Mouse (Mus musculus): ENCODE results near the gene Insc.
"Not testable (repeated sequence)": the region's sequence is repeated elsewhere in the genome, so short reads cannot be mapped to it uniquely, and the experiment has no call there.

The Insc gene

DNA sequence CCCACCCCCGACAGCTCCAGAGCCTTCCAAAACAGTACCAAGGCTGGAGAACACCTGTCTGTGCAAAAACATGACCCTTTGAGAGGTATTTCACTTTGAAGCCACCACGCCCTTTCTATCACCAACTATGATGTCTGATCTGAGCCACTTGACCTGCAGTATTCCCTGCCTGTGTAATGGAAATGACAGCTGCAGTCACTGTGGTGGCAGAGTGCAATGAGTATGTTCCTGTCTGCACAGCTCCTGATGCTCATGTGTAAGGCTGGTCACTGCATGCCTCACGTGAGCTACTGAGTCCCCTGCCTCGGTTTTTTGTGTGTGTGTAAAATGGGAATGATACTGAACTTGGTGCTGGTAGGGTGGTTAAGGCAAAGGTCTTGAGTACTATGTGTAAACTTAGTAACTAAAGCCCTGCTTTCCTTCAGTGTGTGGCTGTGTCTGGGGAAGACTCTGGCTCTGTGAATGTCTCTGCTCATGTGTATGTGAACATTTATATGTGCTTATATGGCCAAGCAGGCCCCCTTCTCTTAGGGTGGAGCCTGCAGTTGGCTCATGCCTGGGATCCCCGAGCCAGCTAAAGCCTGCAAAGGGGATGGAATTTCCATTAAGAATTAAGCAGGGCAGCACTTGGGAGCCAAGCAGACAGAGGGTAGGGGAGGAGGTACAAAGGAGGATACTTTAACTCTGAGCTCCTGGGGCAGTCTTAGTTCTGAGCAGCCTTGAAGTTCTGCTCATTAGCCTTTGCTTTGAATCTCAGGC is at the start of gene Insc:
TSS of gene Insc (plus strand) at position 673 of the 759 bp plus-strand sequence.
- DNase-seq: no peak

DNA sequence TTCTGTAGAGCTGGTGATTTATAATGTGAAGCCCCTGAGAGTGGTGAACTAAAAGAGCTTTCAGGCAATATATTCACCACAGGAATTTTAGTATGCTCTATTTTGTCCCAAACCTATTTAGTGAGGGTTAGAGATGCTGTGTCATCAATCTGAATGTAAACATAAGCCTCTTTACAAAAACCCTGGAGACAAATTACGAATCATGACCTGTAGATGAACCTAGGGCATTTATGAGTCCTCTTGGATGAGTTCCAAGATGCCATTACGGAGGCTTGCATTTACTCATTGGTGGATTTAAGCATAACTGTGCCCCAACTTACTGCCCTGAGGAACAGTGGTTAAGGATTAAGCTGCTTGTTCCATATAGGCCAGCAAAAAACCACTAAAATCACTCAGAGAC is 42.6 kb upstream of the Insc start:
- DNase-seq: no peak

DNA sequence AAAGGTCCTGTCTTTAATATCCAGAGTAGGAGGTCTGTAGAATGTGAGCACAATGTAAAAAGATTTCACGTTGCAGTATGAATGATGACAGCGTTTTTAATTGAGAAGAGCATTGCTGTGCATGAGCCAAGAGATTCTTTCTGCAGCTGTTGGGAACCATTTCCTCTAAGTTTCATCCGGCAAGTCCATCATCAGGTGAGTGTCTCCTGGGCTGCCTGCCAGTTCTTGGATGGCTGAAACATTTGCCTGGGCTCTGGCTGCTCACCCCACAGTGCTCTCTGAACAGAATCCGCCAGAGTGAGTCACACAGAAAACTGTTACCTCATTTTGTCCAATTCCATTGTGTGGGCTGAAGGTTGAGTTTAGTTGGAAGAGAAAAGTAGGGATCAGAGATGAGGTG is 36.8 kb upstream of the Insc start:
- no peak for DNase-seq

DNA sequence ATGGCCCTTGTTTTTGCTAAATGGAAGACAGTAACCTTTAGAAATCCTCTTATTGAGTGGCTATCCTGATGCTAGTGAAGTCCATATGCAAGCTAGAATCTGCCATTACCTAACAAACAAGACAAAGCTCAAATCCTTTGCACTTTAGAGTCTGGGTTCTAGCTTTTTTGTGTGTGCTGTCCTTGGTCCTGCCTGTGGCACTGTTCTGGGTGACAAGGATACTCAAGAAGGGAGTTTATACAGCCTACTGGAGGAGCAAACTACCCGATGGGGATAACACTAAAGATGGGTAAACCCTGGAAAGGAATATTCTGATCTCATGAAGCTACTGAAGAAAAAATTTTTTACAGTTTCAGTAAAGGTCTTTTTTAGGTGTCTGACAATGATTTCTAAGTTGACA is 36.1 kb upstream of the Insc start:
- DNase-seq: no peak

DNA sequence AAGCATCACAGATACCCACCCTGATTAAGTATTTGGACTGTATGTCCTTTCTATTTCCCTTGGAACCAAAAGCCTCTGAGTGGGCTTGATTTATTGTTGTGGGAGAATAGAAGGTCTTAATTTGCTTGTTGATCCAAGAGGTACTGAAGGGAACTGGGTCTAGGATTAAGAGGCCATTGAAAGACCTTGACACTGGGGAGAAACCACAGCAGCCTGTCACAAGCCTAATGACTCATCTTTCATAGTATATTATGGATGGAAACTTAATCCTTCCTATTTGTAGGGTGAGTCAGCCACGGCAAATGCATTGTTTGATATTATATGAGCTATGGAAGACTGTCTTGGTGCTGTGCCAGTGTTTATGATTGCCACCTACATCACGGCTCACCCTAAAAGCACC is 33.1 kb upstream of the Insc start:
- DNase-seq: no peak

DNA sequence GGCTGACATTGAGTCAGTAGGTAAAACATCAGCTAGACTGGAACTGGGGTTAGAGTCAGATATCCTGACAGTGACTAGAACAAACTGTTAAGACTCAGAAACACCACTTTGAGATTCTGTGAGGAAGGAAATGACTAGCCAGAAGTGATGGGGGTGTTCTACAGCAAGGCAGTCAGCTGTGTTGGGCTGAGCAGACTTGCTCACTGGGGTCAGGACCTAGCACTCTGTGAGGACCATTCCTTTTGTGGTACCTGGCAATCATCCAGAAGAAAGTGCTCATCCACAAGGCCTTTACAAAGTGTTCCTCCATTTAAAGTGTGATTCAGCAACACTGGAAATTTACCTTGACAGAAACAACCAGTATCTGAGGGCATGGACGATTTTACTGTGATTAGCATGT is 31.0 kb upstream of the Insc start:
- DNase-seq: no peak

DNA sequence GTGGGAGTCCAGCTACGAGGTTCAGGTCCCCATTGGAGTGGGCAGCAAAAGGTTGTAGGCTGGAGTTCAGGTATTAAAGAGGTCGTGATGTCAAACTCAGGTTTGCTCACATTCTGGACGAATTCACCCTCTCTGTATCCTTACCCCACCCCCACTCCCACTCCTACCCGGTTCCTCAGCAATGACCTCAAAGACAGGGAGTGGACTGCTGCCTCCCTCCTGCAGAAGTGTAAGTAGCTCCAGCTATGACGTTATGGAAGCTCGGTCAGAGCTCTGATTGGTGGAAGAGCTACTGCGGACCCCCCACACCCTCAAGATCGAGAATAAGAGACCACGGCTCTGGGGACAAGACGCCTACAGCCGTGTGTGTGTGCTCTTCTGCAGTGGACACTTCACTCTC is 25.2 kb upstream of the Insc start, which contains the start of gene Calcb:
TSS of gene Calcb (plus strand) at position 344 of the 400 bp plus-strand sequence.
- DNase-seq: no peak

DNA sequence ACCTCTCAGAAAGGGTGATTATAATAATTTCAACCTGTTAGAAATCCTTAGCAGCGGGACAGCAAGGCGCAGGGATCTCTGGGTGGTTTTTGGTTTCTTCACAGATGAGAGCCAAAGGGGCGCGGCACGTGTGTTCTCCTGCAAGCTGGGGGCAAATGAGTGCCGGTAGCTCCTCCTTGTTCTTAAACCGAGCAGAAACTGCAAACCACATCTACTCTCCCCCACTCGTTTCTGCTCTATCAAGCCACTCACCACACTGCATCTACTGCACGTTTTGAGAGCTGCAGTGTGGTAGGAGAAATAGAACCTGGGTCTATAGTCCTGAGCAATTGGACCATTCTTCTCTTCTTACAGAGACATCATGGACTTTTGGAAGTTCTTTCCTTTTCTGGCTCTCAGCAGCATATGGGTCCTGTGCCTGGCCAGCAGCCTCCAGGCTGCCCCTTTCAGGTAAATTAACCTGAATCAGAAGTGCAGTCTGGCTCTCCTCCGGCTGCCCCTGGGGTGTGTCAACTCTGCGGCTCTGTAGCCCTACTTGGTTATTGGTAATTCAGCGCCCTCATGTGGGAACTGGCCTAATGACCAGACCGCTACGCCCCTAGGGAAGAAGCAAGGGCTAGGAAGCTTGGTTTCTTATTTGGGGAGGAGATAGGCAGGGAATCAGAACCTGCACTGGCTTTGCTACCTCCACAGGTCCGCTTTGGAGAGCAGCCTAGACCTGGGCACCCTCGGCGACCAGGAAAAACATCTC is 23.9 kb upstream of the Insc start:
- DNase-seq: peak; percentile 18

DNA sequence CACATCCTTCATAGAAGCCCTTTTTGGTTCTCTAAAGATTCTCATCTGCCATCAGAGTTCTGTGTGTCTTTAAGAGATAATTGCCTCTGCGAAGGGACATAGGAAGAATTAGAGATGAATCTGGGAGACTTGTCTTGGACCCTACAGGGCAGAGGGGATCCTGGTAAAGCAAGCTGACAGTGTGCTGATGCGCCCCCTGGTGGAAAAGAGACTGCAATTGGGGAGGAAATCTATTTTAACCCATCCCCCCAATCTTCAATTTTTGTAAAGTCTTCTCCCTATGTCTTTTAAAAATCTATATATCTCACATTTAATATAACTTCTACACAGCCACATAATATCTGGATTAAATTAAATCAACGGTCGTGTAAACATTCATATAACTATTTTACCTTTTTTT is 13.8 kb upstream of the Insc start:
- DNase-seq: peak; percentile 11

DNA sequence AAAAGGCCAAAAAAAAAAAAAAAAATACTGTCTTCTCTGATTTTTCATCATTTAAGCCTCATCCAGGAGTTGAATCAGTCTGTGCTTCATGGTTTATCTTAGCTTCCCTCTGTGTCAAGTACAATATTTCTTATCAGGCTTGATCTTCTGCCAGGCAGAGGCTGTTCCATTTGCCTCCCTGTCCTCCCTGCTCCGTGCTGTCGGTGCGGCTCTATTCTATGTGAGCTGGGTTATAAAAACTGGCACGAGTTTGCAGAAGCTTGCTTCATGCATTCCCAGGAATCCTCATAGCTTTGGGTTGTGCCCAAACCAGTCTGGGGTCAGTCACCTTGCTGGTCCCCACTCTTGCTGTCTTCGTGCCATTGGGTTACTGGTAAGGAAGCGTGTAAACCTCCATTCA is 12.3 kb upstream of the Insc start:
- DNase-seq: no peak

DNA sequence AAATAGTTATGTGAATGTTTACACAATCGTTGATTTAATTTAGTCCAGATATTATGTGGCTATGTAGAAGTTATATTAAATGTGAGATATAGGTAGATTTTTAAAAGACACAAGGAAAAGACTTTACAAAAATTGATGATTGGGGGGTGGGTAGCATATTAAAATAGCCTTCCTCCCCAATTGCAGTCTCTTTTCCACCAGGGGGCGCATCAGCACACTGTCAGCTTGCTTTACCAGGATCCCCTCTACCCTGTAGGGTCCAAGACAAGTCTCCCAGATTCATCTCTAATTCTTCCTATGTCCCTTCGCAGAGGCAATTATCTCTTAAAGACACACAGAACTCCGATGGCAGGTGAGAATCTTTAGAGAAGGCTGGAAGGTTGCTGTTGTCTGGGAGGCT is 11.8 kb upstream of the Insc start:
- DNase-seq: not testable (repeated sequence)

DNA sequence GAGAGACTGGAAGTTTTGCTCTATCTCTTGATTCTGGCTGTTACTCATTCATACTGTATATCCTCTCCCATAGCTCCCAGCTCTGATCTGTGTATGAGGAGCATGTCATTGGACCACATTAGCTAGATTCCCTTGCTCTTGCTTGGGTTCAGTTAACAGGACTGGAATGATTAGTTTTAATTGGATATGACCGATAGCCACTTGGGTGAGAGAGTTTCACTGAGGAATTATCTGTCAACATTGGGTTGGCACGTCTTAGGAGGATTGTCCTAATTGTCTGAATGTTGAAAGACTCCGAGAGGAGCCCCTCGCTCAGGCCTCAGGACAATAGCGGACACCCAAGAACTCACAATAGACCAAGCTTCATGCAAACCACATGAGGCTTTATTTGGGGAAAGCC is 7.2 kb upstream of the Insc start:
- no peak for DNase-seq

DNA sequence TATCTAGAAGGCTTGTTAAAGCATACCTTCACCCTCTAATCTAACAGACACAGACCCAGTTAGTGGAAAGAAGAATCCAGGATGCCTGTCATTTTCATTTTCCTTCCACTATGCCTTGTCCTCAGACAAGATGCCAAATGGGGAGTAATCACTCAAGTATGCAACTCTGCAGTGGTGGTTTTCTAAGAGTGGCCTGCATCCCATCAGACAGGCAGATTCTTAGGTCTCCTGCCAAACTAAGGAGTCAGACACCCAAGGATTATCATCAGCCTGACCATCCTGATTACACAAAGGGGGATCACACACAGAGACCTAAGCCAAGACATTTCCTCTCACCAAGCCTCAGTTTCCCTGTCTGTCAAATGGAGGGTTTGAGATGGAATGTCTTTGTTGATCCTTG is 5.3 kb upstream of the Insc start:
- no peak for DNase-seq

DNA sequence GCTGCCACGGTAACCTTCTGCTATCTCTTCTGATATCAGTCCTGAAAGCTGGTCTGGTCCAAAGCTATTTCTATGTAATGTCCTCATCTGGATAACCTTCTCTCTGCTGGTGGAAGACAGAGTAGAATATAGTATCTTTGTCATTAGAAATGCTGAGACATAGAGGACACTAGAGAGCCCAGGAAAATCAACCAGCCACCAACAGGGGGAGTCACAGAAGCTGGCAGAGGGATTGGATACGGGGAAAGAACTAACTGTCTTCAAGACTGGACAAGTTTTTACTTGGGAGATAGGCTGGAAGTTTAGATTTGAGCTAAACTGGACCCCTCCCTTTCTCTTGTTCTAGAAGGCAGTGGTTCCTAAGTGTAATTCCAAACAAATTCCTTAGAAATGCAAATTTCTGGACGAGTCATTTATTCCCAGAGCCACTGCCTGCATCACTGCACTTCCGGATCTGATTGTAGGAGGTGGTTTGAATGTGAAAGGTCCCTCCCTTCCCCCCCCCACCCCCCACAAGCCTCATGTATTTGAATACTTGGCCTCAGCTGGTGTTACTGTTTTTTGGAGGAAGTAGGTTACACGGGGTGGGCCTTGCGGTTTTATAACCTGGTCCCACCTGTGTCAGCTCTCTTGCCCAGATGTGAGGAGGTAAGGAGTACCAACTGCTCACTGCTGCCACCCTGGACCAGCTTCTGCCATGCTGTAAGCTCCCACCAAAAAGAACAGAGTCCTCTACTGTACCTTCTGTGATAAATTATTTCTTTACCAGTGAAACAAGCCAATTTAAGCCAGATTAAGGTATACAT is 2.9 kb upstream of the Insc start:
- DNase-seq: no peak

DNA sequence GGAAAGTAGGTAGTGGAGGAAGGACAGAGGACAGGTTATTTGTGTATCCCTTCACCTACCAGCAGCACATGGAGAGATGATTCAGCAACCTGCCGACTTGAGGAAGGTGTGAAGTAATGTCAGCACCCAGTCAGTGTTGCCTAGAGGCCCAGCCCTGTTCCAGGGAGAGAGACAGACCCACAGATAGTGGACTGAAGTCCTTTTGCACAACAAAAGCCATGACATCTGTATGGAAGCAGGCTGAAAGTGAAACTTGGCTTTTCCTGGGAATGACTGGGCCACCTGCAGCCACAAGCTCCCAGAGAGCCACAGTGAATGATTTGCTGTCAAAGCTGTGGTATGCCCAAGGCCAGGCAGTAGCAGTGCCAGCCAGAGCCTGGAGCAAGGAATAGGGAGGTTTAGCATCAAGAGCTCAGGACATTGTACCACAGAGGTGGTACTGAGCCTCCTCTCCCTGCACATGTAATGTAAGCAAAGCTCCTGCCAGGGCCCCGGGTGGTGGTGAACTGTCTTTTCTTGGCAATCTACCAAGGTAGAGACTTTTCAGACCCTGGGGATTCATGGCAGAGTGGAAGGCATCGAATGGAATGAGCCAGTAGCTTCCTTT is 1.2 kb downstream of the Insc start:
- DNase-seq: no peak

DNA sequence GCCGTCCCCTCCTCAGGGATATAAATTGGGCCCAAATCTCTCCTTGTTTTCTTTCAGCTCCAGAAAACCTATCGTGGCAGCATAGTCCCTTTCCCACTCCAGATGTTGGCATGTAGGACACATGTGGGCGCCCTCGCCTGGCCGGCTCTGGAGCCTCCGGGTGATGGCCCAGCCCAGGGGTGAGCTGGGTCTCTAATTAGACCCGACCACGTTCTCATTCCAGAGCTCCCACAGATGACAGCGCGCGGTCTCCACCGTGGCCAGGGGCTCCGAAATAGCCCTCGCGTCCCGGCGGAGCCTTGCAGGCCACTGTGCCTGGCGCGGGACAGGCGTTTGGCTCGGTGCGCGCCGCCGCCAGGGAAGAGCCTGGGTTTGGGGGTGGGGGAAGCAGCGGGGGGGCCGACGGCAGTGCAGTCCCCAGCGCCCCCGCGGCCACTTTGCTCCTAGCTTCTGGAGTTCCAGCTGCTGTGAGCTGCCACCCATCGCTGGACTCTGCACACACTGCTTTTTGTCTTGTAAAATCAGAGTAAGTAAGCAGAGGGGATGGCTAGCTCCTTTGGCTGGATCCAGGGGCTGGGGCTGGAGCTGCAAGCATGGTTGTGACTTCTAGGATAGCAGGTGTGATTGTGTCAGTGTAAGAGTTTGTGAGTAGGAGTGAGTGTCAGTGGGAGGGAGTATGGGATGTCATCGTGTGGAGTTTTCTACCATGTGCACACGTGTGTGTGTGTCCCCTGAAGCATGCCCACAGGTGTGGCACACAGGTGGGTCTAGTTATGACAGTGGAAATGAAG is 2.2 kb downstream of the Insc start:
- DNase-seq: peak; percentile 6

DNA sequence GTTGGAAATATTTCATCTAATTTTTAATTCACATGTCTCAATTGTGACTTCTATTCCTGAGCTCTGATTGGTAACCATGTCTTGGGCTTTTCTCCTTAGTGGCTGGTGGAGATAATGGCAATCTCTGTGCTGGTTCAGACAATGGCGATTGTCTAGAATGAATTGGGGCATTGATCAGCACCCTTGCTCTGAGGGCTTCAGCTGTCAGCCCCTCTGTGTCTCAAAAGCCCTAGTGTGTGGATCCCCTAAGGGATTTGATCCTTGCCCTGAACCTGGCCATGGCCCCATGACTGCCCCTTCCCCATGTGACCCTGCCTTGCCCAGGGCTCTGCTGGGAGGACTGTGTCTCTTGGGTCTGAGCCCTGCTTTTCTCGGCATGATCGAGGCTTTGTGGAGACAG is 4.1 kb downstream of the Insc start:
- DNase-seq: no peak

DNA sequence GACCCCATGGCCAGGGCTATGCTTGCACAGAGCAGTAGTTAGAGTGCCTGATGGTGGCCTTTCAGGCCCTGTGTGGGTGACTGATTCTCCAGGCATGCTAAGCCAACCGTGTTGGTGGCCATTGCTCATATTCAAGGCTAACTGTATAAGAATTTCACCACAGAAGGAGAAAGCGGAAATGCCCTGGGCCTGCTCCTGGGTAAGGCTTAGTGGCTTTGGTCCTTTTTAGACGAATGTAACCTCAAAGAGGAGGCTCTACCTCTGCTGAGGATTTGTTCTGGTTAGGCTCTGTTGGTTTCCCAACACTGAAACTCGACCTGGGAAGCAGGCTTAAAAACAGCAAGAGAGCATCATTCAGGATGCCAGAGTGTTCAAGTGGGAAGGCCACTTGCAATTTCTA is 4.7 kb downstream of the Insc start:
- DNase-seq: no peak

DNA sequence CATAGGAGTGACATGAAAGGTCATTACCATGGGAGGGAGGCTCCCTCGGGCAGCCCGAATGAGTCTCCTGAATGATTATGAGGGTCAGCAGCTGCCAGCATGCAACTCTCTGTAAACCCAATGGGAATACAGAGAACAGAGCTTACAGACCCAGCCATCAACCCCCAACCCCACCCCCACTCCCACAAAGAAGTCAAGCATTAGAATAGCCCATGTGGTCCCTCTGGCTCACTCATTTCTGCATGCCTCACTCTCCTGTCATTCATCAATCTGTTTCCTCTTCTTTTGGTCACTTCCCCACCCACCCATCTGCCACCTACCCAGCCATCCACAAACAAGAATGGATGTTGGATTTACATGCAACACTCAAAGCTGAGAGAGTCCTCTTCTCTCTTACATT is 10.0 kb downstream of the Insc start:
- no peak for DNase-seq

DNA sequence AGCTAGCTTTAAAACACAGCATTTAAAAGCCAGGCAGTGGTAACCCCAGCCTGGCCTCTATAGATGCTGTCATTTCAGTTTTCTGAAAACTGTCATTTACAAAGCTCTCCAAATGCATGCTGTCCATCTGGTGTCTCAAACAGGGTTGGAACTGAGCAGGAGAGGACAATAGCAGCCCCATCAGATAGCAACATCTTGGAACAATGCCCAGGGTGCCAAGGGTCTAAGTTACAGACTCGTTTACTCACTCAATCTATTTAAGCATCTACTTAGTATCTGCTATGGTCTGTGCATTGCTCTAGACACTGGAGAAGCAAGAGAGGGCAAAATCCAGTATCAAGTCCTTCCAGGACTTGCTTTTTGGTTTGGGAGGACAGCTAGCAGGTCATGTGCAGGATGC is 10.7 kb downstream of the Insc start:
- no peak for DNase-seq

DNA sequence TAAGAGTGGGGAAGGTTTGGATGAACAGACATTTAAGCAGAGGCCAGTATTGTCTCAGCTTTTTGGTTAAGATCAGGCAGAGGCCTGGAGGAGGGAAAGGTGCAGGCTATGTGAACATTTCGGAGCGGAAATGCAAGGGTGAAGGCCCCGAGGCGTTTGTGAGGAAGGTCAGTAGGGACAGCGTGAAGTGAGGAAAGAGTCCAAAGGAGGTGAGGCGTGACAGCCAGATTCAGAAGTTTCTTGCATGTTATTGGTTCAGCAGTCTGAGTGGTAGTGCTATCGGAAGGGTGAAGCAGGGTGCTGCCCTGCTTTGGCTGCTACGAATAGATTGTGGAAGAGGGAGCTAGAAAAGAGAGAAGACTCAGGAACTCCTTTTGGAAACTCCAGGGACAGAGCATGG is 11.1 kb downstream of the Insc start:
- no peak for DNase-seq

DNA sequence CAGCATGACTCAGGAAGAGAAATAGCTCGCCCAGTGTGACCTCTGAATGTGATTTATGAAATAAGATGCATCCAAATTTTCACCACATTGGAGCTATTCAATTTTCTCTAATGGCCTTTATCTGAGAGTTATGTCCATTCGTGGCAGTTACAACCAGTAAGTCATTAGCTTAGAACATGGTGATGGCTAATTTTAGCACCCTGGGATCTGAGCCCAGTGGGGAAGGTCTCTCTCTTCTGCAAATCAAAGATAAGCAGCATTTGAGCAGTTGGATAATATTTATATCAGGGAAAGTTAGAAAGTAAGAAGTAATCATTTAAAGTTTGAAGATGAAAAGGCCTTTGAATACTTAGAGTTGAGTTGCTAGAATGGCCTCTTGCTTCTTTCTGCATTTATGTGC is 19.2 kb downstream of the Insc start:
- DNase-seq: no peak

All from lung, postnatal 14 days (tissue).